Mouse (Mus musculus) fat pad, adult 2 months (tissue): ENCODE measurements around the gene Arhgap20.
A peak's percentile ranks its signal among the peaks of the same experiment; 100 is the strongest.

Source experiments
- DNase-seq: peaks from one replicate; pipeline ENCODE4 v3.0.0-alpha.2; 2011; ENCODE audit warnings: low read depth, low spot score; ENCODE audit errors: extremely low read depth

Gene Arhgap20

DNA sequence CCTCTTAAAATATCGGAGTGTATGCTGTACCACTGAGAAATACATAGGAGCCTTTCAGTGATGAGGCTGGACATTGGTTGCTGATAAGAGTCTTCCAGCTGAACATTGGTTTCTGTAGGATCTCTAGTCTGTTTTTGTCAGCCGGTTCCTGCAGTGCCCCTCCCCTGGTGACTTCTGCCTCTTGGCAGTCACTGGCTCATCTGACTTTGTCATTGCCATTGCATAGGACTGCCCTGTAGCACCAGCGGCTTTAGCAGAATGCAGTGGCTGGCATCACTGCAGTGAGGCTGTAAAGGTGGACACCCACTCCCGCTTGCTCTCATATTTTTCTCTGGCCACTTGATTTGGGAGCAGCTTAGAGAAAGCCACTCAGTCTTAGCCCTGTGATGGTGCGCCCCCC is 33.1 kb downstream of the Arhgap20 start:
- no peak for DNase-seq

DNA sequence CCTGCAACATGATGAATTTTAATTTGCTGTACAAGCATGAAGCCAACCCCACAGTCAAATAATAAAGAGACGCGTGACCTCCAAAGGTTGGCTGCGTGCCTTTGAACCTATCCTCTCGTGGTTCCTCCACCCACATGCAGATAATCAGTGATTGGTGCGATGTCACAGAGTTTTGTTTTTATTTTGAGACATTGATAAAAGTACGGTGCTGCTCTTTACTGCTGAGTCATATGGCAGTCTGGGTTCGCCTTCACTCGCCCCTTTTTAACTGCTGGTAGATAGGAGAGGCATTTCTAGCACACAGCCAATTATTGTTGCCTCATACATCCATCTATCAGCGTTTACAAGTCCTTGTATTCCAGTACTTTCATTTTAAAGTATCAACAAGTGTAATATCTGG is 34.0 kb downstream of the Arhgap20 start:
- no peak for DNase-seq

DNA sequence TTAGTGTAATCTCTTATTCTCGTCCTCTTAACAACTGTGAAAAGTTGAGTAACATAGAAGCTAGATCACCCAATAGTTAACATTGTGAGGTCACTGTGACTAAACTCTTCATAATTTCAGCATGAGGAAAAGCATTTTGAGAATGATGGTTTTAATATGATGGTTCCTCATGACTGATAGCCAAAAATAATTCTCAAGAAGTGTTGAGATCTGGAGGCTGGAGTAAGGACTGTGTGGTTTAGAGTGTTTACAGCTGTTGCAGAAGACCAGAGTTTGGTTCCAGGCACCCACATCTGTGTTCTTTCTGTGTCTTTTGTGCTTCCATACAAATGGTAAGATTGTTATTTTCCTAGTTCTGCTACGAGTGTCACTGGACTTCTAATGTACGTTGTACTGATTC is 42.1 kb downstream of the Arhgap20 start:
- DNase-seq, result no peak

DNA sequence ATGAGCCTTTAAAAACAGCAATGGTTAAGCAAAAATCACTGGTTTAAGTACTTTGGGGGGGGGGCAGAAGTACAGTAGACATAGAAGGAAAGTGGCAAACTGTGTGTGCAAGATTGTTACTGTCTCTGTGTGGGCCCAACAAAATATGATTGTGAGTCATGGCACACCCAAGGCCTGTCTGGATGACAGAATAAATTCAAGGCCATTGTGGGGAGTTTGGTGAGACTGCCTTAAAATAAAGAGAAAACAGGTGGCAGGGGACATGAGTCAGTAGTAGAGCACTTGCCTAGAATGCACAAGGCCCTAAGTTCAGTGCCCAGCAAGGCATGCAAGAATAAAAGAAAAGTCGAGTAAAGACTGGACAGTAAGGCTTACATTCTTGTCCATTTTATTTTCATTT is 47.8 kb downstream of the Arhgap20 start:
- DNase-seq, result no peak

DNA sequence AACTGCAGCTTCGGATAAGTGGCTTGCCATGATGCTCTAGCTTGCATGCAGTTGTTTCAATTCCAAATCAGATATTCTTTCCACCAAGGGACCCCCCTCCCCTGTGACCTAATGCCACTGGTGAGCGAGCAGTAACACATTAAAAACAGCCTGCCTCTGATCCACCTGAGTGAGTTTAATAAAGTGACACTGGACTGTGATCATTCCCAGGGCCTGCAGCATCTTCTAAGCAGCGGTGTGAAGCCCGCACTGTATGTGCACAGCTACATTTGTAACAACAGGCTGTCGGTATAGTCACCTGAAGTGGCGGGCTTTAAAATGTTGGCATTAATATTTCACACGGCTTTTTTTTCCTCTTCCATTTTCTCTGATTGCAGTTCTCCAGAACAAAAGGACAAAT is 59.4 kb downstream of the Arhgap20 start:
- no peak for DNase-seq

DNA sequence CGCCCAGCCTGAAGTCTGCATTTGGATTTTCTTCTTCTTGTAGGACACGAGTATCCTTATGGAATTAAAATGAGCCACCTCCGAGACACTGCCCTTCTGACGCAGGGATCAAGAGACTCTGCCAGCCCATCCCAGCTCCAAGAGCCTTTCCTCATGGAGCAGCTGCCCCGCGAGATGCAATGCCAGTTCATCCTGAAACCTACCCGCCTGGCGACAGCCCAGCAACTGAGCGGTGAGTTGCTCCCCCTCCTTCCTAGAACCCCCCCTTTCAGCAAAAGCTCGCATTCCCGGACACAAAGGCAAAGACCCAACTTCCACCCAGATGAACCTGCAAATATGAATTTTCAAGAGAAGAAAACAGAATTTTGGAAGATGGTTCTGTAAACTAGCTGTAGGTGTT is 66.5 kb downstream of the Arhgap20 start:
- DNase-seq, result no peak

DNA sequence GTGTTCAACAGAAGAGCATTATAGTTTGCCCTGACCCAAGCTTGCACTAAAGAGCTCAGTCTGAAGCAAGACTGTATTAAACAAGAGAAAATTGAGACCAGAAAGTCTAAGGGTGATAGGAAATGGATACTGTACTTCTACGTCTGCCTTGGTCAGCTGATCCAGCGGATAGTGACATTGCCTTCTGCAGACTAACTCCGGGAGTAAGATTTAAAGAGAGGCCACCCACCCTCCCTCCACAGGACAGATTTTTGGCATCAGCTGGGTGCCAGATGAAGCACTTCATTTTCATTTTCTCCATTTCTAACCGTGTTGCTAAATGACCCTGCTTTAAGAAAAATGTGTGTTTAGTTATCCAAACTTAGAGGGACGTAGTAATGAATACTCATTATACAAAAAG is 67.2 kb downstream of the Arhgap20 start:
- no peak for DNase-seq

DNA sequence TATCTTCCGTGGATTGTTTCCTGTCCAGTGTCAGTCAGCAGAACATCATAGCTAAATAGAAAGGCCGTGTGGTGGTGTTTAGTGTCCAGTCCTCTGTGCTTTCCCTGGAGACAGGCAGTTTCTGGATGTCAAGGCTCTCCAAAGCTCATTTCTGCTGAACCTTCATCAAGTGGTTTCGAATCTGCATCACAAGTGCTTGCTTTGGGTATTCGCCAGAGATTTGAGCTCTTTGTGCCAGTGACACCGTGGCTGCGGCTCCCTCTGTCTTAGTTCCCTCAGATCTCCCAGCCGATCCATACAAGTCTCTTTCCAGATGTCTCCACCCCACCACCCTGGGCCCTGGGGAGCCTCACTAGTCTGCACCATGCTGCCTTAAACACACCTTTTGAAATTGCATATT is 72.6 kb downstream of the Arhgap20 start:
- no peak for DNase-seq

DNA sequence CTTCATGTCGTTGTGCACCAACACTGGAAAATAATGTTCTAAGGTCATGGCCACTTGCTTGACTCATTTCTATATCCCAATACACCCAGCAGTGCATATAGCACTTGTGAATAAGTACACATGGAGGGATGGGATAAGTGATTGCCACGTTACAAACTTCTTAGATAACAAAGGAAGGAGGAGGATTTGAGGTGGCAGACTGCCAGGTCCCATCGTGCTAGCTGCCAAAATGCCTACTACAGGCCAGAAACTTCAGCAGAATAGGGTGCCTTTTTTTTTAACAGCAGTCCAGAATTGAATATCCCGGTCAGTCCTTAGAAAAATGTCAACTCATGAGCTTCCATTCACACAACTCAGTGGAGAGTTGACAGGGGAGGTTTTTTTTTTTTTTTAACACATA is 78.1 kb downstream of the Arhgap20 start:
- no peak for DNase-seq

DNA sequence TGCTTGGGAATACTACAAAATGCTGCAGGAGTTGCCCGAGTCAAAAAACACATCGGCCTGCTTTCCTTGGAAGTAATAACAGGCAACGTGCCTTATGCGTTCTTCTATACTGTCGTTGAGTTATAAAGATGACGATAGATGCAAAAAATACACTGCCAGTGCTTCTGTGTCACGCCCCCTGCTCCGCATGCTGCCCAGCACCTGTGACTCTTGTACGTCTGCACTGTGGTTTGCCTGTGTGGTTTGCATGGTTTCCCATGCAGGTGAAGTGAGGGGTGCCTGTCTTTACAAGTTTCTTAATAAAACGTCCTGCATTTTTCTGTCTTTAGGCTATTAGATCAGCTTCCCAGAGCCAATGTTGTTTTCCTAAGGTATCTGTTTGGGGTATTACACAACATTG is 80.7 kb downstream of the Arhgap20 start:
- no peak for DNase-seq

DNA sequence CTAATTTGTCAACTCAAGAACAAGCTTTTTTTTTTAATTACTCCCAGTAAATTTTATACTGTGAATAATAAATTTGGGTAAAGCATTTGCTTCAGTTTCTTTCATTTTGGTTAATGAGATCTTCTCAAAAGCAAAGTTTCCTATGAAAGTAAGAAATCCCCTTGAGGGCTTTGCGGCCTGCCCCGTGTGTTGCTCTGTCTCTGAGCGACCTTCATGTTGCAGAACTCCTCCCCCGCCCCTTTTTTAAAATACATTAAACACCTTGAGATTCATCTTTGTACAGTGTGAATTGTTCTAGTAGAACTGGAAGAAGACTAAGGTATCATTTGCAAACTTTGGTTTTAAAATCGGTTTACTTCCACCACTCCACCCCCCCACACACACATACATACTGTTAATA is 88.6 kb downstream of the Arhgap20 start:
- DNase-seq, result no peak

DNA sequence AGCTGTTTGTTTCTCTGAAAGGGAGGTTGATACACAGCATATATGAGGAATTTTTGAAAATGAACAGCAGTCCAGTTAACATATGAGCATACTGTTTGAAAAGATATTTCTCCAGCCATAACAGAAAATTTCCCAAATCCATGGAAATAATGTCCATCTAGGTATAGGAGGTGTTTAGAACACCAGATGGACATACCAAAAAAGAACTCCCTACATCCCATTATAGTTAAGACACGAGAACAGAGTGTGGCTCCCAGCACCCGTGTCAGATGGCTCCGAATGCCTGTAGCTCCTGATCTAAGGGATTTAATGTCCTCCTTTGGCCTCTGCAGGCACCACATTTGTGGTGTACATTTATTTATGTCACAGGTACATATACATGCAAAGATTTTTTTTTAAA is 99.1 kb downstream of the Arhgap20 start:
- DNase-seq, result no peak

DNA sequence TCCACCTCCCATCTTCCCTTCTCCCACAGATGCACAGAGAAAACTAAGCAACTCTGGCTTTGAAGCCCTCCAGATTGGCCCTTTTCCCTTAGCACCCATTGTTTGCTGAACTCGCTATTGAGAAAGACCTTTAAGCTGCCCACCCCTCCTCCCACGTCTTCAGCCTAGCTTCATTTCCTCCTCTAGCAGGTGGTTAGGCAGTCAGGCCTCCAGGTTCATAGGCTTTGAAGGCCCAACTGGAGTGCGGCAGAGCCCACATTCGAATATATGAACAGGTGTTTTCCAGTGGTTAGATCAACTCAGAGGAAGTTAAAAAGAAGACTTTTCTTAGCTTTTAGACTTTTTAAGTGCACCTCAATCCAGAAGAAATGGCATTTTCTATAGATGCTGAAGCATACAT is 101.5 kb downstream of the Arhgap20 start:
- no peak for DNase-seq

DNA sequence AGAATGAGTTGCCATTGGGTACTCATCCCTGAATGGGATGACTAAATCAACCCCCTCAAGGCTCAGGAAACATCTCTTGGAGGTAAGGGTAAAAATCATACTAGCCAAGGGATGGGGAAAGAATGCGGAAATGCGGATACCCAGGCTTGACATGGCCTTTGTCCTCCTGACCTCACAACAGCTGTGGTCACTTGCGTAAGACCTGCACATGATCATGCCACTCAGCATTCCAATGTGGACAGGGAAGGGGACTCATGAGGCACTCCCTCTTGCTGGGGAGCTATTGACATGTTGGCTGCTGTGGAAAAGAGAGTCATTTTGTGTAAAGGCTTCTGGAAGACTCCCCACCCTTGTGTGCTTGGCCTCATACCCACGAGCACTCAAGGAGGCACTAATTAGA is 103.9 kb downstream of the Arhgap20 start:
- no peak for DNase-seq

DNA sequence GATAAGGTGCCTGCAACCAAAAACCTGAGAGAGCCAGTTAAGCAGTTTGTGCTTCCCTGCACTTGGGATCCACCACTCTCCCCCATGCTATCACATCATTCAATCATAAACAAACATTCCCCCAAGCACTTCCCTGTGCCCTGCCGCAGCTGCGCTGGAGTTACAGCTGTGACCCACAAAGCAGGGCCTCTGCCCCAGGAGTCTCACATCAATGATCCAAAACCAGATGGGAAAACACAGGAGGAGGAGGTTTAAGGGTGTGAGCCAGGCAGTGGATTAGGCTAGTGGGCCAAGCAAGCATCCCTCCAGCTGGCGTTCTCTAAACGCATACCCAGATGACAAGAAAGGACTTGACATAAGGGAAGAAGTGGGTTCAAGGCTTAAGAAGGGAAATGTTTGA is 109.2 kb downstream of the Arhgap20 start:
- DNase-seq, result peak; percentile 79

DNA sequence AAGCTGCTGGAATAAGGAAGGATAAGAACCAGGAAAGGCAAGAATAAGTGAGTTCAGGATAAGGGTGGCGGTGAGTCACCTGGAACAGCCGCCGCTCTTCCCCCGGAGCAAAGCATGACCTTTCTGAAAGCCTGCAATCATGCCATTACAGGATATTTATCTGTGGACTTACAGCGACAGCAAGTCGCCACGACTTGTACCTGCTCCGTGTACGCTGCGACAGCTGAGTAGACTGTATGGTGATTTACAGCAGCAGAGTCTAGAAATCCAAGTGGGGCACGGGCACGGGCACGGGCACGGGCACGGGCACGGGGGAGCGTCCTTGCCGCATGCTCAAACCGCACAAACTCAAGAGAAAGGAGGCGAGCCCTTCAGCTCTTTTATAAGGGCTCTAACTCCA is 110.4 kb downstream of the Arhgap20 start:
- no peak for DNase-seq

DNA sequence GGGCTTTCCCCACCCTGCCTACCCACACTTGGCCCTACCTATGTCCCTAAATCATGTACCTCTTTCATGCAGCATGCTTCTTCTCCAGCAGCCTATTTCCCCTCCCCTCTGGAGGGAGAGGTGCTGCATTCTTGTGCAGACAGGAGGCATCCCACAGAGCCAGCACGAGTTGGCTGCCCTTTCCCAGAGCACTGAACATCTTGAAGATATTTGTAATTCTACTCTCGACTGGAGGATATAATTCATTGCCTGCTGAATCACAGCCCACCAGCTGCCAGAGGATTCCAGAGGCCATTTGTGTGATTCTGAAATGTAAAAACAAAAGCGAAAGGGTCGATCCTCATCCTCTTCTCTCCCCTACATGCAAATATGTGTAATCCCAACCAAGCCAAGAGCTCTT is 116.2 kb downstream of the Arhgap20 start:
- DNase-seq, result no peak

DNA sequence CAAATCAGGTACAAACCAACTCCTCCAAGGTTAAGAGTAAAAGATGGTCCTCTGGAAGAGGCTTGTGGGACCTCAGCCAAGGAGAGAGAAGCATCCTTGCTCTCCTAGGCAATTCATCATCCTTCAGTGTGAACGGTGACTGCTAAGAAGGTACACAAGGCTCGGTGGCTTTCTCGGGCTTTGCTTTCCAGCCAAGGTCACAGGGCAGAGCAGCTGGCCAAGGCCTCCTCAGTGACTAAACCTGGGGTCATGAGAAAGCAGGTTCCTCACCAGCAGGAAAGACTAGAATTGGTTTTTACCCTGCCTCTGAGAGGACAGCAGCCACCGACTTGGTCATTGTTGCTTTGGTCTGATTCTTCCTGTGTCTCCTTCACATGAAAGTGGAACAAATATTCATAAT is 116.7 kb downstream of the Arhgap20 start:
- DNase-seq, result no peak

DNA sequence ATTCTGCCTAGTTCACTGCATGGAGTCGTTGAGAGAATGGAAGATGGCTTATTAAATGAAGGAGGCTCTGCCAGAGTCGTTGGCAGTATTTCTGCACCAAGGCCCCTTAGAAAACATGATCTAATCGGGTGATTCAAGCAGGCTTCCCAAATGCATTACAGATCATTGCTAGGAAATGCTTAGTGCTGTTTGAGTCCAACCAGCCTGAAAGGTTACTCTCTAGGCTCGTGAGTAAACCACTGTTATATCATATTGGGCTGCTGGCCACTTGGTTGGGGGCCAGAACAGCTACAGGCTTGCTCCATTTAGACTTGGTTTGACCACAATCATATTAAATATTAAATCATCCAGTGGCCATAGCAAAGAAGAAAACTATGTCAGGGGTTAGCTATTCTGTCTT is 118.2 kb downstream of the Arhgap20 start:
- no peak for DNase-seq

DNA sequence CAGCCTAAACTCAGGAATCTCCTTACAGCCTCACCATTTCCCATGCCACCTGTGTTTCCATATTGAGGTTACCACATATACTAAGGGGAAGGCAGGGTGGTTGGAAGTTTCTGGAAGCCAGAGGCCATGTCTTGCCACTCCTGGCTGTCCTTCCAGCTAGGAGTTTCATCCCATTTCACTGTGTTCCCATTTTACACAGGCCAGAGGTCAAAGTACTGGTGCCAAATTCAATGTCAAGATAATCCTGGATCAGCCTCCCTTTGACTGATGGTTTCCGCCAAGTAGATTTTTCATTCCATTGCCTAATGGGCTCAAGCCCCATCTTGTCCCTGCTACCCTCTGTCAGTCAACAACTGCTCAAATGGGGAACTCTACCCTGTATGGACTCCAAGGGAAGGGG is 127.8 kb downstream of the Arhgap20 start:
- peak; percentile 77 for DNase-seq
